Mouse (Mus musculus) kidney, embryonic 16.5 days (tissue): Measurements from ENCODE around the gene Cryga. TPM values are rescaled to one million over a fixed set of nuclear protein-coding genes. Genes with fewer than 3 reads are reported as not detected.

Source experiments
- ATAC-seq: fragments of 200-750 bp; cut with Nextera tagmentation; 2 replicates; pipeline ENCODE4 v1.8.0; 2017; ENCODE audit warnings: moderate TSS enrichment; ENCODE audit not compliant: low FRiP score, low TSS enrichment
- H3K27ac ChIP-seq: fragments of 300-500 bp; sonication (generic); 2 replicates; pipeline ENCODE4 v1.5.1; 2014; ENCODE audit warnings: low read length
- H3K27me3 ChIP-seq: fragments of 300-500 bp; sonication (generic); 2 replicates; pipeline ENCODE4 v1.6.1; 2014; ENCODE audit warnings: low read length, control low read depth, mixed read lengths; ENCODE audit not compliant: insufficient read depth
- H3K36me3 ChIP-seq: fragments of 300-500 bp; sonication (generic); 2 replicates; pipeline ENCODE4 v1.6.1; 2014; ENCODE audit warnings: low read length, control low read depth, mixed read lengths; ENCODE audit not compliant: insufficient read depth
- H3K4me1 ChIP-seq: fragments of 300-500 bp; sonication (generic); 2 replicates; pipeline ENCODE4 v1.6.1; 2014; ENCODE audit warnings: low read length, control low read depth, mixed read lengths; ENCODE audit not compliant: insufficient read depth
- H3K4me2 ChIP-seq: fragments of 300-500 bp; sonication (generic); replicated peaks from 2 replicates; pipeline ENCODE4 v1.6.1; 2014; ENCODE audit warnings: low read depth, low read length
- H3K4me3 ChIP-seq: fragments of 300-500 bp; sonication (generic); 2 replicates; pipeline ENCODE4 v1.5.1; 2014; ENCODE audit warnings: mild to moderate bottlenecking, low read length
- H3K9ac ChIP-seq: fragments of 300-500 bp; sonication (generic); replicated peaks from 2 replicates; pipeline ENCODE4 v1.6.1; 2014; ENCODE audit warnings: low read length
- H3K9me3 ChIP-seq: fragments of 300-500 bp; sonication (generic); 2 replicates; pipeline ENCODE4 v1.6.1; 2016; ENCODE audit warnings: low read length, control low read depth
- WGBS: fragments of 180-500 bp; shearing (Covaris S2); extraction: QIAGEN DNeasy Blood & Tissue Kit; methylation state at CpG from one replicate; pipeline ENCODE4 v1.1.7; 2014; 5-methylcytosine and 5-hydroxymethylcytosine counted together
- polyA plus RNA-seq: library from polyadenylated mRNA; unstranded; fragments of >200 nt; fragmentation: Nextera tagmentation; extraction: Ambion mirVana; gene quantifications from 2 replicates; pipeline ENCODE4 v1.2.1, GENCODE M21; 2015

Gene Cryga
- polyA plus RNA-seq, 1 experiment from 2014 or later: not detected

DNA sequence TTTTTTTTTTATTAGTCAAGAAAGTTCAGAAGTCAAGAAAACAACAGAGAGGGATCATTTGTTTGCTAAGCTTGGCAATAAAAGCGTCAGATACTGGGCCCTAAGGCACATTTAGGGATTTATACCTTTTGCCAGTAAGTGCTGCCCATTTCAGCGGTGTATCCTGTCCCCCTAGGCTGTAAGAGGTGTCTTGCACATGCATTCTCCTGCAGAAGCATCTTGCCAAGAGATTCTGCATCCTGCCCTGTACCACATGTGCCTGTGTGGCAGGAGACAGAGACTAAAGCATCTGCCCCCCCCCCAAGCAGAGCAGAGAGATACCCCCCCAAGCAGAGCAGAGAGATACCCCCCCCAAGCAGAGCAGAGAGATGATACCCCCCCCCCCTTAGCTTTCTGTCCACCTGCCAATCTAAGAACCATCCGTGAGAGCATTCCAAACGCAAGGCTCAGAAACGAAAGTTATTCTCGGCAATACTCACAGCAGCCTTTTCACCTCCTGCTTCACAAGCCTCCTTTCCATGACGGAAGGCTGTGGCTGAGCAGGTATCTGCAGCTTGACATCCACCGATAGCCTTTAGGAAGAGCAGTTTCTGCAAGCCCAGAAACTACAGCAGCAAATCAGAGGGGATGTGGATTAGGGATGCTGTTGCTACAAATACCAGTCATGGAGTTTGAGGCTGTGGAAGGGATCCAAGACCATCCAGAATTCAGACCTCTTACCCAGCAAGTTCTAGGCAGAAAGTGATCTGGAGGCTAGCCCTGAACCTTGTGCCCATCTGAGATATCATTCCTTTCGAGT, 19.6 kb upstream of the Cryga start, which contains the start of gene D630023F18Rik:
TSS of gene D630023F18Rik (minus strand) at position 641 of the 799 bp plus-strand sequence.
- no peak for ATAC-seq
- H3K4me1 ChIP-seq: no peaks in the 10 kb centered on the region; the same call in 1 of the 2 replicates
- no peaks in the 10 kb centered on the region for H3K9me3 ChIP-seq
- no peak within 1 kb of the TSS for H3K27ac ChIP-seq
- WGBS: 22% methylated on average over 9 of the region's 9 CpGs
- peak within 1 kb of the TSS; percentile 24 for H3K4me3 ChIP-seq
- H3K9ac ChIP-seq: no peak within 1 kb of the TSS
- H3K36me3 ChIP-seq: no peaks in the 10 kb centered on the region
- peak within 1 kb of the TSS; percentile 38 for H3K4me2 ChIP-seq
- H3K27me3 ChIP-seq: no peaks in the 10 kb centered on the region

DNA sequence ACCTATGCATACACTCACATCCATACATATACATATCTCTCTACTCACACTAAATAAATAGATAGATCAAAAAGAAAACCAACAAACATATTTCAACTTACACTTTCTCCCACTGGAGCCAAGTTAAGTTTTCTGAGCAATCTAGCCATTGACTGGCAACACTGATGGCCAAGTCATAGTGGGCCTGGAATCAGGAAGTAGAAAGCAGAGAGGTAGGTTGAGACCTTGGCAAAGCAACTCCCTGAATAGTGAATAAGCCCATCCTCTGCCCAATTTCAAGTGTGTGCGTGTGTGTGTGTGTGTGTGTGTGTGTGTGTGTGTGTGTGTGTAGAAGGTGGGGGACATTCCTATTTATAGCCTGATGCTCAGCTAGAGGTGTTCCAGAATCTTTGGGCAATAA, 16.3 kb upstream of the Cryga start, which contains the start of gene Gm28845:
TSS of gene Gm28845 (minus strand) at position 121 of the 400 bp plus-strand sequence.
- Histone ChIP-seq H3K27me3 (no peaks in the 10 kb centered on the region), H3K27ac (peak within 1 kb of the TSS; percentile 57), H3K9ac (no peak within 1 kb of the TSS), H3K36me3 (no peaks in the 10 kb centered on the region), H3K9me3 (no peaks in the 10 kb centered on the region), H3K4me2 (no peak within 1 kb of the TSS), H3K4me1 (no peaks in the 10 kb centered on the region; the same call in 1 of the 2 replicates), H3K4me3 (no peak within 1 kb of the TSS)
- 91% methylated on average over 1 of the region's 1 CpGs for WGBS
- ATAC-seq: no peak

DNA sequence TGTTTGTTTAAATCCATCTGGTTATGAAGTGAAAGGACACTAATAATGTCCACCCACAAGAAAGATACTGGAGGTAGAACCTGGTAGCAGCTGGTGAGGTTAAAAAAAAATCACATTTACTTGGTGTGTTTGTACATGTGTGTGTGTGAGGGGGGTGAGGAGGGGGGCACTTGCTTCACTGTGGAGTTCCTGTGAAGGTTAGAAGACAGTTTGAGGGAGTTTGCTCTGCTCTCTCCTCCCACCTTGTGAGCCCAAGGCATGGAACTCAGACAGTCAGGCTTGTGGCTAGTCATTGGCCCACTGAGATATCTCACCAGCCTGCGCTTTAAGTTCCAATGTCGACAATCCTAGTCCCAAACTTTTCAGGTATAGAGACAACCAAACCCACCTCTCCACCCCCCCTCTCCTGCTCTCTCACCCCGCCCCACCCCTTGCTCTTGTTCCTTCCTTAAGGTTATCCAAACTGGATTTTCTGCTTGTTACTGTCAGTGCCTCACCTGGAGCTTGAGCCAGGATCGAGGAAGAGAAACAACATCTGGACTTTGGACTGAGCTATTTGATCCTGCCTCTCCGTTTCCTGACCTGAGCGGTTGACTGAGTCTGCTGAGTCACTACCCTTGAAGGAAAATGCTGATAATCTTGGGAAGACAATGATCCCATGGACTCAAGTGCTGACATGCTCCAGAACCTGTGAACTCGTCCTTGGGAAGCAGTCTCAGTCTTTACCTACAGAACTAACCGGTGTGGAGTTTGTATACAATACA, 15.2 kb upstream of the Cryga start:
- Histone ChIP-seq H3K27ac (peak overlapping the region; percentile 57), H3K36me3 (no peaks in the 10 kb centered on the region), H3K4me2 (no peak overlapping the region), H3K27me3 (no peaks in the 10 kb centered on the region), H3K4me1 (no peaks in the 10 kb centered on the region; the same call in none of the 2 replicates), H3K9ac (no peak overlapping the region), H3K9me3 (no peaks in the 10 kb centered on the region), H3K4me3 (no peak overlapping the region)
- ATAC-seq: peak; percentile 63
- 48% methylated on average over 8 of the region's 8 CpGs for WGBS

DNA sequence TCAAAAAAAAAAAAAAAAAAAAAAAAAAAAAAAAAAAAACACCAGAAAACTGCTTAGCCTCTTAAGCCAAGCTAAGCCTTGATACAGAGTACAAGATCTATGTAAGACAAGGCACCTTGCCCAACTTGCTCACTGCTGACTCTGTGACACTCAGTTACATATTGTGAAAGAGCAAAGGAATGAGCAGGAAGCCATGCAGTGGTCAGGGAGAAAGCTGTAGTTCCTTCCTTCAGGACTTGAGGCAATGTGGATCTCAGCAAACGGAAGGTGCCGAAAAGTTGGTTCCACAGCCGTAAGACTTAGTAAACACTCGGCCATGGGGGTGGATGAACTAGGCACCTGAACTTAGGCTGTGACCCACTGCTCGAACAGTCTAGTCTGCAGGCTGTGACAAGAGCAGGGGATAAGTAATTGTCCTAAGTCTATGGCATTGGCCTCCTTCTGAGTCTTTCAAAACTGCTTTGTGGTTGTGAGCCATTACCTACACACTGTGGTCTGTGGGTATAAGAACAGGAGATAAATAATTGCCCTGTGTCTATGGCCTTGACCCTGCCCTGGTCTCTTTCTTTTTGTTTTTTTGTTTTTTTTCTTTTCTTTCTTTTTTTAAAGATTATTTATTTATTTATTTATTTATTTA, 10.5 kb upstream of the Cryga start:
- Histone ChIP-seq H3K4me2 (no peak overlapping the region), H3K27me3 (no peaks in the 10 kb centered on the region), H3K9ac (no peak overlapping the region), H3K4me1 (peaks cover 9% of the 10 kb centered on the region), H3K4me3 (no peak overlapping the region), H3K27ac (0 out of 2 replicates have a peak overlapping the region, but pooled peaks have one; percentile 31), H3K36me3 (no peaks in the 10 kb centered on the region), H3K9me3 (no peaks in the 10 kb centered on the region)
- ATAC-seq: no peak
- 90% methylated on average over 5 of the region's 5 CpGs for WGBS

DNA sequence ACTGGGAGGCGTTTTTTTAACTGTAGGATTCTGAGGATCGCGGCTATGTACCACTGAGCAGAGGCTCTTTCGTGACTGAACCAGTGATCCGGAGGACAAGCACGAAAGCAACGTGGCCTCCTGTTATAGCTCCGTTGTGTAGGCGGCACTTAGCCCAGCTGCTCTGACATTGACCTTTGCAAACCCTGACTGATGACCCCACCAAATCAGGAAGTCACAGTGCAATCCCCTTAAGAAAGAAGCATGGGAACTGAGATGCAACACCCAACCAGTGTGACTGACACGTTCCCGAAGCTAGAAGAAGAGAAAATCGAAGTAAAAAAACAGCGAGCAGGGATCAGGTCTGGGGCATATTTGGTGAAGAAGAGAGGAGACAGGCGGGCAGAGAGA, 9.6 kb upstream of the Cryga start:
- H3K4me3 ChIP-seq: peak overlapping the region; percentile 25; the same call in 1 of the 2 replicates
- peak overlapping the region; percentile 48 for H3K4me2 ChIP-seq
- H3K27me3 ChIP-seq: no peaks in the 10 kb centered on the region
- H3K27ac ChIP-seq: peak overlapping the region; percentile 79
- 24% methylated on average over 14 of the region's 14 CpGs for WGBS
- ATAC-seq: peak; percentile 61
- peaks cover 9% of the 10 kb centered on the region for H3K4me1 ChIP-seq
- H3K9ac ChIP-seq: 0 out of 2 replicates have a peak overlapping the region, but pooled peaks have one; percentile 25
- no peaks in the 10 kb centered on the region for H3K9me3 ChIP-seq
- H3K36me3 ChIP-seq: no peaks in the 10 kb centered on the region

DNA sequence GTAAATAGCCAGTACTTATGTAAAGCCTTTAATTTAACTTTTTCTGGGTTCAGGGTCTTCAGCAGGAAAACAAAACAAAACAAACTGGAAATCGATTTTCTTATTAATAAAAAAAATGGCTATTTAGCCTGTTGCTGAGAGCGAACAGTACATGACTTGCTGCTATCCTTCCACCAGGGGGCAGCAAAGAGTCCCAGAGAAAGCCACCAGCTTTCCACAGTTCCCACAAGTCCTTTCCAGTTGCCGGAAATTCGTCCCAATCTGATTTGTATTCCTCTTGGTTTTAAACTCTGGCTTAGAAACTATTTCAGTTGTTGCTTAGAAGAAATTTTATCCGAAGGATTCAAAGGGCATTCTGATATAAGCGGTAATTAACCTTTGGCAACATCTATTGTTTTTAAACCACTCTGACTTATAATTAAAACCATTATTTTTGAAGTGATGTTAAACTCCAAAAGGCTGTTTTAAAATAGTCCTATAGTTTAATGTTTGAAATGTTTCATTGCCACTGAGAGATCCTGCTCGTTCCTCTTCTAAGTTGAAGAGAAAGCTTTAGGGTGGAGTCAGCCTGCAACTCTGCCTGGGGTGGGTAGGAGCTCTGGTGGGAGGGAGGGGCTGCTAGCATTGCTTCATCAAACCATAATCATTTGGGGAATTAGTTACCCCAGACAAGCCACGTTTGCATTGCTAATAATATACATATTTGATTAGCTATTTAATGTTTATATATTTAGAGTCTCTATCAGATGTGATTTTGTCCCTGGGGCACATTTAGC, 9.0 kb upstream of the Cryga start:
- H3K4me3 ChIP-seq: peak overlapping the region; percentile 25
- peak overlapping the region; percentile 48 for H3K4me2 ChIP-seq
- H3K9ac ChIP-seq: 0 out of 2 replicates have a peak overlapping the region, but pooled peaks have one; percentile 25
- H3K36me3 ChIP-seq: no peaks in the 10 kb centered on the region
- ATAC-seq: peak; percentile 74; the same call in 1 of the 2 replicates
- 5% methylated on average over 8 of the region's 8 CpGs for WGBS
- H3K9me3 ChIP-seq: no peaks in the 10 kb centered on the region
- no peaks in the 10 kb centered on the region for H3K27me3 ChIP-seq
- peaks cover 9% of the 10 kb centered on the region for H3K4me1 ChIP-seq
- peak overlapping the region; percentile 79 for H3K27ac ChIP-seq

DNA sequence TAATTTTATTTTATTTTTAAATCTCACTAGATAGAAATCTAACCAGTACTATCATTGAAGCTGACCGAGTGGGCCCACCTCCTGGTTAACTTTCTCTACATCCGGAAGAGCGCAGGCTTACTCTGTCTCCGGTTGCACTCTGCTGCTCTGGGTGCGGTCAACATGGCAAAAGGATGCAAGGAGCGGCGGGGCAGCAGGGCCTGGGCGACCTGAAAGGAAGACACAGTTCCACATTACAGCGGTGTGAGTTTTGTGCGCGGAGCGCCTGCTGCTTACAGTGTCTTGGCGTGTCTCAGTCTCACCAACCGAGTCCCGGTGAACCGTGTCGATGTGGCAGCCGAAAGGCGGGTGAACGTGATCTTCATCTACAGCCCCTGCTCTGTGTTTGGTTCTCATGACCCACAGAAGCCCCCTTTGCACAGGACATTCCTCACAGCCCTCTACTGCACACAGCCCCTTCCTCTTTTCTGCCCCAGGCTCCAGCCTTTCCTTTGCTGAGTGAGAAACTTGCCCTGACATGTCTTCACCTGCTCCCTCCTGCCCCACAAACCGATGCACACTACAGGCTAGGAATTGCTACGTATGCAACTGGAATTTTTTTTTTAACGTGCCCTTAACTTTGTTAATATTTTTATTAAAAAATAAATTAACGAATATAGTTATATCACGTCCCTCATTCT, 6.7 kb upstream of the Cryga start:
- Histone ChIP-seq H3K9me3 (no peaks in the 10 kb centered on the region), H3K27me3 (no peaks in the 10 kb centered on the region), H3K9ac (no peak overlapping the region; the same call in 1 of the 2 replicates), H3K27ac (no peak overlapping the region), H3K4me2 (0 out of 2 replicates have a peak overlapping the region, but pooled peaks have one; percentile 15), H3K36me3 (no peaks in the 10 kb centered on the region), H3K4me1 (peaks cover 9% of the 10 kb centered on the region), H3K4me3 (no peak overlapping the region)
- WGBS: 63% methylated on average over 25 of the region's 25 CpGs
- ATAC-seq: 0 out of 2 replicates have a peak, but pooled peaks have one; percentile 25

DNA sequence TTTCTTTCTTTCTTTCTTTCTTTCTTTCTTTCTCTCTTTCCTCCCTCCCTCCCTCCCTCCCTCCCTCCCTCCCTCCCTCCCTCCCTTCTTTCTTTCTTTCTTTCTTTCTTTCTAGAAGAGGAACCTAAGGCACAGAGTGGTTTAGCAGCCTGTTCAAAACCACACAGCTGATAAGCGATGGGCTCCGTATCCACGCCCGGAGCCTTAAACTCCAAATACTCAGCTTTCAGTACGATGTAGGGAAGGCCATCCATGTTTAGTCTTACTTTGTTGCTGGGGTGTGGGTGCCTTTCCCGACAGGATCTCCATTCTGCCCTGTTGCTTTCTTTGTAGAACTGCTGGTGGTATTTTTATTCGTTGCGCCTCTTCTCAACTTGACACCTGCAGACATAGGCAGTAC, 6.0 kb upstream of the Cryga start:
- H3K4me3 ChIP-seq: no peak overlapping the region
- H3K9me3 ChIP-seq: no peaks in the 10 kb centered on the region
- WGBS: 87% methylated on average over 8 of the region's 8 CpGs
- no peaks in the 10 kb centered on the region for H3K27me3 ChIP-seq
- no peaks in the 10 kb centered on the region for H3K36me3 ChIP-seq
- no peak overlapping the region for H3K4me2 ChIP-seq
- no peak for ATAC-seq
- H3K9ac ChIP-seq: no peak overlapping the region
- H3K4me1 ChIP-seq: peaks cover 9% of the 10 kb centered on the region
- no peak overlapping the region for H3K27ac ChIP-seq
